Mouse (Mus musculus) lung, postnatal 36 days (tissue): ENCODE measurements around the gene Mogat1.
"Not testable (repeated sequence)": the region's sequence is repeated elsewhere in the genome, so short reads cannot be mapped to it uniquely, and the experiment has no call there.

Source experiments
- DNase-seq: peaks from one replicate; pipeline ENCODE4 v3.0.0; 2022; ENCODE audit warnings: mixed read lengths

The Mogat1 gene

GRCm38 (mm10) chr1:78510862-78511261 is at the start of gene Mogat1:
Gene Mogat1, plus strand, starts transcription at chr1:78510991.
- peak; percentile 18 for DNase-seq

GRCm38 (mm10) chr1:78472441-78472840 is 38.4 kb upstream of the Mogat1 start:
- no peak for DNase-seq

DNA sequence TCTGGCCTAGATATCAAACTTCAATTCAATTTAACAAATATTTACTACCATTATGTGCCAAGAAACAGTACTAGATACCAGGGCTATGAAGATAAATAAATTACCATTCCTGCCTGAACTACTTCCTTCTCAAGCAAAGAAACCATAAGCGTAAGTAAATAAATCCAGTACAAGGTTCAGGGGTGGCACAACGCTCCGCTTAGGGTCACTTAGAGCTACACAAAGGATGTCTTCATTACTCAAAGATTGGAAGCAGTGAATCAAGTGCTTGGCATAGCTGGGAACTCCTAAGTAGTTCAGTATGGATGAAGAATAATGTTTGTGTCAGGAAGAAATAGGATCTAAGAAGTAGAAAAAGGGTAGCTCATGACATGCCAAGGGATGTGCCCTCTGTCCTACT is 27.4 kb upstream of the Mogat1 start:
- no peak for DNase-seq

DNA sequence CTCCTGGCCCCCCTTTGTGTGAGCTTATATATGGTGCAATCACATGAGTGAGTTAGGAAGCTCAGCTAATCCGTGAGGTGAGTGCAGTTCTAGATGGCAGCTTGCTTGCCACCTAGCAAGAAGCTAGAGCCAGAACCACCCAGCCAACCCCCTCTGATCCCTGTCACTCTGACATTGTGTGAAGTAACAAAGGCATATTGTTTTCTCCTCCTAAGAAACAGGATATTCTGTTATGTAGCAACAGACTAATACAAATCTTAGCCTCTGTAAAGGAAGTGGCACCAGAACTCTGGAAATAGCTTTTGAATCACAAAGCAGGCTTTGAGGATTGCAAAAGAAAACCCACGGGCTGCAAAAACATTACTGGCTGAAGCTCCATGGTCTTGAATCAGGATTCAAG is 26.4 kb upstream of the Mogat1 start:
- DNase-seq = peak; percentile 18

DNA sequence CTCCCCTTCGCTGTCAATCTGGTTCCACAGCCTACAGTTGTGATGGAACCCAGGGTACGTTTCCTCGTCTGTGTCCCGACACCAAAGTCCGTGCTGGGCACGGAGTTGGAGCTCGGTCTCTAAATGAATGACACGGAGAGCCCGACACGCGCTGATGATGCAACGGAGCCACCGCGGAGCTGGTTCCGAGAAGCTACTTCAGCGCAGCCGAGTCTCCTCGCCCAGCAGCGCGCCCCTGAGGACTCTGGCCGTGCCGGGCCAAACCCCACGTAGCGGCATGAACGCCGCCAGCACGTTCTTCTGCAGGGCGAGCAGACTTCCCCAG is 22.4 kb upstream of the Mogat1 start:
- no peak for DNase-seq

DNA sequence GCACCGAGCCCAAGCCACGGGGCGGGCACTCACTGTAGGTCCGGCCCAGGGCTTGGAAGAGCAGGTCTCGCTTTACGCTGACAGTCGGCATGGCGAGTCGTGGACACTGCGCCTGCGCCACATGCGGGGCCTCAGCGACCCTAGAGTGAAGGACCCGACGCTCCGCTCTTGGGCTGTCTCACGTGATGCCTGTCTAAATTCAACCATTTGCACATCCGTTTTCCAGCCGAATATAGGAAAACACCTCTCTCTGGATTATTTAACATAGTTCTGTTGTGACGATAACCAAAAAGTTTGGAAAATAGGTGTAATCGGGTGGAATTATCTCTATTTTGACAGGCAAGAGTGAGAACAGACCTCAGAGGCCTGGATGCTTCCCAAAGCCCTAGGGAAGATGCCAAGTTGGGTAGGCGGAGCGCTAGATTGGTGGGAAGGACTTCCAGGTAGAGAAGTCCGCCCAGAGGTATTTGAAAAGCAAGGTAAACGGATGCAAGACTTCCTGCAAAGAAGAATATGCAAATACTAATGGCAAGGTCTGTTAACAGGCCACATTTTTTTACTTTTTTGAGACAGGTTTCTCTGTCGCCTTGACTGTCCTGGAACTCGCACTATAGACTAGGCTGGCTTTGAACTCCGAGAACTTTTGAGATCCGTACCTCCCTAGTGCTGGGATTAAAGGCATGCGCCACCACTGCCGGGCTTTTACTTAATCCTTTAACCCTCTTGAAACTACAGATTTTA is 21.9 kb upstream of the Mogat1 start, which contains the start of gene Farsb:
Gene Farsb (minus strand): TSS at position 146 of the 741 bp plus-strand sequence.
- DNase-seq = peak; percentile 95

GRCm38 (mm10) chr1:78490143-78490542 is 20.6 kb upstream of the Mogat1 start:
- DNase-seq = peak; percentile 5

DNA sequence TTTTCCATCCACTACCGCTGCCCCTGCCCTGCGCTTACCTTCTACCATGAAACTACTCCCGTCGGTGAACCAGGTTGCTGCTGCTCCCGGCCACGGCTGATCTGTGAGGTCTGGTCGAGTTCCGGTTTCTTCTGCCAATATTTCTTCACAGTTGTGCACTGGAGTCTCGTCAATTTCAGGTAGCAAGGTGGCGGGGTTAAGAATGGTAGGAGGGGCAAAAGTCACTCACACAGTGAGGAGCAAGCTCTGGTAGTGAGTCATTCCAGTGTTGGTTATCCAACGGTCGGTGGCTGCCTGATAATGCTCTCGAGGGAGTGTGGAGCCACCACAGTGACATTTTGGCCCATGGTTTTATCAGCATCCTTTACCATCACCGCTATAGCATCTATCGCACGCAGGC is 9.8 kb upstream of the Mogat1 start:
- no peak for DNase-seq

DNA sequence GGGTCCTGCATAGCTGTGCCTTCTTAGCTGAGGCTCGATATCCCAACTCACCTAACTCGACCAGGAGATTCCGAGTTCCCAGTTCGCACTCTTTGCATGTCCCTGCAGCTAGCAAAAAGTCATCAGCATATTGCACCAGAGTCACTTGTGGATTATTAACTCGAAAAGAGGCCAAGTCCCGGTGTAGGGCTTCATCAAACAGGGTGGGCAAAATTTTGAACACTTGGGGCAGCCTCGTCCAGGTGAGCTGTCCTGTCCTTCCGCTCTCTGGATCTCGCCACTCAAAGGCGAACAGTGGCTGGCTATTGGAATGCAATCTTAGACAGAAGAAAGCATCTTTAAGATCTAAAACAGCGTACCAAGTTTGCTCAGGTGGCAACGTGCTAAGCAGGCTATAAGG is 8.9 kb upstream of the Mogat1 start:
- not testable (repeated sequence) for DNase-seq

GRCm38 (mm10) chr1:78502527-78502926 is 8.3 kb upstream of the Mogat1 start:
- DNase-seq = no peak

DNA sequence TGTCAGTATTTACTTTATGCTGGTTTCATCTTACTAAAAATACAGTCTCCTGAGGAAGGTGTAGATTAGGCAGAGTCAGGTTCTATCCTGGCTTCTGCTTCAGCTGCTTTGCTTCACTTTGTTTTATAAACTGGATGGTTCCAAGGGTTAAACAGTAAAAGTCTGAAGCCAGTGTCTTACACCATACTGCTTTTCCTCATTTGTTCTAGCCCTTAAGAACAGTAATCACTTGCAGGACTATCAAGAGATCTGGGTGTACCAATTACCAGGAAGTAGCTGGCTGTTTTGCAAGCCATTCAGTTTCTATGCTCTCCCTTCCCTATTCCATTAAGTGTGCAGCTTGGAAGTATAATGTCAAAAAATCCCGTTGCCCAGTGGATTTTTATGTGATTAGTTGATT is 3.7 kb upstream of the Mogat1 start:
- no peak for DNase-seq

- peak; percentile 15 for DNase-seq
Measured at GRCm38 (mm10) chr1:78511621-78512160, 900 bp downstream of the Mogat1 start, which contains the start of gene BC035947. Gene BC035947, minus strand, starts transcription at chr1:78512158.

DNA sequence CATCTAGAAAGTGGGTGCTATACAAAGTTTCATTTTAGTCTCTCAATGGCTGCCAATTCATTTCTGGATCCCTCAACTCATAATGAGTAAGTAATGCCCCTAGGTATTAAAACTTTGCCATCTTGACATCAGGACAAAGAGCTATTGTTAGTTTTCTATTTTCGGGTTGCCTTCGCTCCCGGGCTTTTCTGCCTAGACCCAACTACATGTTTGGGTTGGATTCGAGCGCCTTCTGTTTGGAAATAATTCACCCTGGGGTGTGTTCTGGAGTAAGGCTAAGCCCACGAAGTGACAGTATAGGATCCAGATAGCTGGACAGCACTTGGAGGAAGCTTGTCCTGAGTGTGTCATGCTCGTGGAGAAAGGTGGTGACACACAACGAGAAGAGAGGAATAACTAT is 2.0 kb downstream of the Mogat1 start:
- DNase-seq = no peak

DNA sequence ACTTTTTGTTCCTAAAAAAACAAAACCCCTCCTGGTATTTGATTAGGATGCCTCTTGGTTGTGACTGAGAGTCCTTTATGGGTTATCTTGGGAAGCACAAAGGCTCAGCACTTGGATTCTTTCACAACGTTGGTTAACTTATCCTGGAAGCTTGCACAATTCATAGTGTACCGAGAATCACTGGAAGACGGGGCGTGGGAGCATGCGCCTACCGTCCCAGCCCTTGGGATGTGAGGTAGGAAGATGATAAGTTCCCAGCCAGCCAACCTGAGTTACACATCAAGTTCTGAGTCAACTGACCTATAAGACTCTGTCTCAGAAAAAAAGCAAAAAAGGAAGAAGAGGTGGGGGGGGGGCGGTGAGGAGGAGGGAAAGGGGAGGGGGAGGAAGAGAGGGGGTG is 8.1 kb downstream of the Mogat1 start:
- DNase-seq = no peak

DNA sequence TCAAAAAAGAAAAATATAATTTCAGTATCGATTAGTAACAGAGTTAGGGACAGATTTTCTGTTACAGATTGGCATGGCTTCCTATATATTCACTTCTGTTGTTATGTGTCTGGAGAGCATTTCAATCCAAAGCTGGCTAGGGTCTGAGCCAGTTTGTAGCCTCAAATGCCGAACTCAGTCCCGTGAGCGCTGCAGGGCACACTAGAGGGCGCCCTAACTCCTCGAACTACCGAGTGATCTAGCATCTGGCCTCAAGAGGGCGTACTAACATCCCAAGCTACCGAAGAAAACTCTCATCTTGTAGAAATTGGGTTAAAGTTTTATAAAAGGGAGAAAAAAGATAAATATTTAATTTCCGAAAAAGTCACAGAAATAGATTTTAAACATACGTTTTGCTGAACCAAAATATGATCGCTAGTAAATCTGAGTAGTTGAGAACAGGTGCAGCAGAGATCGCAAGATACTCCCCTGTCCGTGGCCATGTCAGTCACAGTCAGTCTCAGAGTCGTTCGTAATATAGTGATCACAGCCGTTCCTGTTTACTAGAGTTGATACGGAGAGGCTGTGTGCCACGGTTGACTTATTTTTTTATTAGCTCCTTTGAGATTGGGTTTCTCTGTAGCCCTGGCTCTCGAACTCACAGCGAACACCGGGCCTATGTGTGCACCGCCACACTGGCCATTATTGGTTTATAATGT is 14.5 kb downstream of the Mogat1 start:
- peak; percentile 78 for DNase-seq

GRCm38 (mm10) chr1:78528356-78528755 is 17.6 kb downstream of the Mogat1 start:
- no peak for DNase-seq

DNA sequence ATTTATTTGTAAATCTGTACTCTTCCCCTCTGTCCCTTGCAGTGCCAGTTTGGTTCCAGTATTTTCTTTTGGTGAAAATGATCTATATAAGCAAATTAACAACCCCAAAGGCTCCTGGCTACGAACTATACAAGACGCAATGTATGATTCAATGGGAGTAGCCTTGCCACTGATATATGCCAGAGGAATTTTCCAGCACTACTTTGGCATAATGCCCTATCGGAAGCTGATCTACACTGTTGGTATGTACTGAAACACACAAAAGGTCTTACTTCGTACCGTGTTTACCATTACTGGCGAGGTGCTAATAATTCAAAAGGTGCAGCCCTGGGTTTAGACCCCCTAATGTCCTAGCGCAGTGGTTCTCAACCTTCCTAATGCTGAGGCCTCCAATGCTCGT is 18.2 kb downstream of the Mogat1 start:
- no peak for DNase-seq

DNA sequence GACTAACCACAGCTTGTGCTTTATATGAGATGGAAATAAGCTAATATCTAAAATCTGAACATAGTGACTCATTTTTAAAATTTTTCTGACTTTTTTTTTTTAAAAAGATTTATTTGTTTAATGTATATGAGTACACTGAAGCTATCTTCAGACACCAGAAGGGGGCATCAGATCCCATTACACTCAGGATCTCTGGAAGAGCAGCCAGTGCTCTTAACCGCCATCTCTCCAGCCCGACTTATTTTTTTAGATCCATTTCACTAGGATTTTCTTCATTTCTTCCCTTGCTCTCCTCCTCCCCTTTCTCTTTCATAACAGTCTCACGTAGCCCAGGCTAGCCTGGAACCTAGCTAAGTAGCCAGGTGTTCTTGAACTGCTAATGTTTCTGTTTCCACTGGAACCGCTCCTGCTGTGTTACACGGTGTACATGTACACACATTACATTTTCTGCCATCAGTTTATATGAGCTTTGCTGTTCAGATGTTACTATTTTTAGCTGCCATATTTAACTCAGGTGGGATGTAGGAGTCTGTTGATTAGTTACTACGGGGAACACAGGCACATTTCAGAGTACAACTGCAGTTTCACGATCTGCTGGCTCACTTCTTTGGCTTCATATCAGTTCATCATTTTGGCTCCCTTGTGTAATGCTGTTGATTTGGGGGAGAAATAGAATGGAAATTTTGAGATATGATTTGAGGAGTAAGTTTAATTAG is 19.9 kb downstream of the Mogat1 start:
- DNase-seq = no peak

DNA sequence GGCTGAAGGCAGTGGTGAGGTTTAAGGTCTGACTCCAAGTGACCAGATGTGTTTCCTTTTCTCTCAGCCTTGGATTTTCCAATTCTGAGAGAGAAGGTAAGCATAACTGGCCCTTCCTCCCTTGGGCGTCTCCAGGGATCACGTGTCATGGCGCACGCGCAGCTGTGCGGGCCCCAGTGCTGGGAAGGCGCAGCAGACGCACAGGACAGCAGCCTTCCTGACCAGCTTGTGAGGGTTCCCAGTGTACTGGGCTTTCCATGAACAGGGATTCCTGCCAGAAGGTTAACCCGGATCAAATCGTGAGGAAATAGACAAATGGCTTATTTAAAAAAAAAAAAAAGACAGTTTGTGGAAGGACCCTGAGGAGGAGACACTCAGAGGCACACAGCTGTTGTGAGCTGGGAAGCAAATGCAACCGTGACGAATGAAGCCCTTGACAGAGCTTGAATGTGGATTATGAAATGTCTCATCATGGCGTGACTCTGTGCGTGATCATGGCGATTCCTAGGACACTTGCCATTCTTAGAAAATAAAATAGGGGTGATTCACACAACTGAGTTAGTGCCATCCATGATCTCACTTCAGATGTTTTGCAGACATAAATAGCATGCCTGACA is 21.5 kb downstream of the Mogat1 start:
- peak; percentile 26 for DNase-seq

DNA sequence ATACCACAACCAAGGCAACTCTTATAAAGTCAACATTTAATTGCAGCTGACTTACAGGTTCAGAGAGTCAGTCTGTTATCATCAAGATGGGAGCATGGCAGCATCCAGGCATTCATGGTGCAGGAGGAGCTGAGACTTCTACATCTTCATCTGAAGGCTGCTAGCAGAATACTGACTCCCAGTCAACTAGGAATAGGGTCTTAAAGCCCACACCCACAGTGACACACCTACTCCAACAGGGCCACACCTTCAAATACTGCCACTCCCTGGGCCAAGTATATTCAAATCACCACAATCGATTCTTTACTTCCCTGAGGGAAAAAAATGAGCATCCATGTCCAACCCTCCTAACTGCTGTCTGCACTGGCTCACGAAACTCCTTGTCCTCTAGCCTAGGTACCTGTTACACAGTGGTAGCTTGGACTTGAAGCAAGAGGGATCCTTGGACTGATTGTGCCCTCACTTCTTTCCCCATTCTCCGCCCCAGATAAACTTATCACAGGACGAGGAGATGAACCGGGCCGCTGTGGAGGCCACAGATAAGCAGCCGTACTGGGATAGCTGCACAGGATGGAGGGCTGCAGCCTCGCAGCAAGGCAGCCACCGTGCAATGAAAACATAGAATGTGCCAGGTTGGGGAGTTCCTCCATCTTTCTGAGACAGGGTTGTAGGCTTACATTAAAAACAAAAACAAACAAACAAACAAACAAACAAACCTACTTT is 23.8 kb downstream of the Mogat1 start:
- no peak for DNase-seq

- DNase-seq = peak; percentile 85
Measured at GRCm38 (mm10) chr1:78536310-78537164, 25.7 kb downstream of the Mogat1 start.
